Mouse (Mus musculus) large intestine, adult 2 months (tissue): ENCODE results near the gene Apaf1. TPM values are rescaled to one million over a fixed set of nuclear protein-coding genes. Genes with fewer than 3 reads are reported as not detected.

Experiments used
- DNase-seq: peaks from one replicate; pipeline ENCODE4 v3.0.0-alpha.2; 2012; ENCODE audit warnings: low read depth, low spot score
- WGBS: fragments of 180-500 bp; shearing (Covaris S2); methylation state at CpG from one replicate; pipeline ENCODE4 v1.1.7; 2018; 5-methylcytosine and 5-hydroxymethylcytosine counted together
- polyA plus RNA-seq: library from polyadenylated mRNA; depleted of rRNA; stranded (reverse); fragments of >200 nt; gene quantifications from 2 replicates; pipeline ENCODE4 v1.2.3, GENCODE M21; 2012

Gene Apaf1
- polyA plus RNA-seq, 1 experiment = 23.2 TPM

DNA sequence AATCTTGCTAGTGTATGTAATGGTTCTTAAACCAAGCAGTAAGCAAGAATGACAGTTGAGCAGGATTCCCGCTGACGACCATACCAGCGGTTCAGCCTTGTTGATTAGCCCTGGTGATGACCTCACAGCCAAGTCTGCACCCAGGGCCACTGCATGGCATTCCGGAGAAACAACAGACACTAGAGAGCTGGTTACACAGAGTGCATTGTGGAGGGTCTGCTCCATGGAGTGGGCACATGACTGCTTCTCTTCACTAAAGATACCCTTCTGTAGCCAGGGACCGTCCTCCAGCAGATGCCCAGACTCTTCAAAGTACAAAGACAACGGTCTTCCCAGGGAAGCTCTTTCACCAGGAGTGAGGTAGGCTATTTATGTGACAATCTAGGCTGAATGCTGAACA lies 90.3 kb downstream of the Apaf1 start:
- 92% methylated on average over 6 of the region's 6 CpGs for WGBS
- DNase-seq = no peak

DNA sequence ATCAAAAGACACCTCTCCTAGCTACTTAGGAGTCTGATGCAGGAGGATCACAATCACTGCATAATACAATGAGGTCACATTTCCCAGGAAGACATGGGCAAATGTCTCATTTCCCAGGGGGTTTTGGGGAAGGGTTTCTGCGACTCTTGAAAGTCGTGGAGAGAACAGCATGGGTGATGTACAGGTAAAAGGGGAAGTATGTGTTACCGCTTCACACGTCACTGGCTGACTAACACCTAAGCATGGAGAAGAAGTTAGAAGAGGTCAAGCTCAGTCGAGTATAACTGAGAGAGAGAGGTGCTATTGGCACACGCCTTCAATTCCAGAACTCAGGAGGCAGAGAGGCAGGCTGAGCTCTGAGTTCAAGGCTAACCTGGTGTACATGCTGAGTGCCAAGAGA lies 92.2 kb downstream of the Apaf1 start:
- DNase-seq = no peak
- 86% methylated on average over 6 of the region's 6 CpGs for WGBS

DNA sequence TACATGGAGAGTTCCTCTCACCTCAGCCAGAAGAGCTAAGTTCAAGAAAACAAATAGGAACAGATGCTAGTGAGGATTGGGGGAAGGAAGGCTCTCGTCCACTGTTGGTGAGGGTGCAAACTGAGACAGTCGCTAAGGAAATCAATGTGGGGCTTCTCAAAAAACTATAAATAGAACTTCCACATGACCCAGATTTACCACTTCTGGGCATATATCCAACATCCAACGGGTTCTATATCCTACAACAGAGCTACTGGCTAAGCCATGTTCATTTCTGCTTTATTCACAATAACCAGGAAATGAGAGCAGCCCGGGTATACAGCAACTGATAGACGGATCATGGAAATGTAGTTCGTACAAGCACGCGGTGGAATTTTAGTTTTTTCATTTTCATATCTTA lies 99.5 kb downstream of the Apaf1 start:
- no peak for DNase-seq
- 68% methylated on average over 8 of the region's 8 CpGs for WGBS

DNA sequence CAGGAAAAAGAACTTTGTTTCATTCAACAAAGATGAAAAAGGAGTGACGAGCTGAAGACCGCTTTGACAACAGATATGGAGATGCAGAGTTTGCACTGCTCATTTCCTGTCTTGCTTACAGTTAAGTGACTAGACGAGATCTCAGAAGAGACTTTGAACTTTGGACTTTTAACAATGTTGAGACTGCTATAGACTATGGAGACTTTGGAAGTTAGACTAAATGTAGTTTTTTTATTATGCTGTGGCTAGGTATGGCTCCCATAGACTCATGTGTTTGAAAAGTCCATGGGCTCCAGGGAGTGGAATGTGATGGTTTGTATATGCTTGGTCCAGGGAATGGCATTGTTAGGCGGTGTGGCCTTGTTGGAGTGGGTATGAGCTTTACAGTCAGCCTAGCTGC lies 100.8 kb downstream of the Apaf1 start:
- DNase-seq = no peak
- 67% methylated on average over 4 of the region's 4 CpGs for WGBS

DNA sequence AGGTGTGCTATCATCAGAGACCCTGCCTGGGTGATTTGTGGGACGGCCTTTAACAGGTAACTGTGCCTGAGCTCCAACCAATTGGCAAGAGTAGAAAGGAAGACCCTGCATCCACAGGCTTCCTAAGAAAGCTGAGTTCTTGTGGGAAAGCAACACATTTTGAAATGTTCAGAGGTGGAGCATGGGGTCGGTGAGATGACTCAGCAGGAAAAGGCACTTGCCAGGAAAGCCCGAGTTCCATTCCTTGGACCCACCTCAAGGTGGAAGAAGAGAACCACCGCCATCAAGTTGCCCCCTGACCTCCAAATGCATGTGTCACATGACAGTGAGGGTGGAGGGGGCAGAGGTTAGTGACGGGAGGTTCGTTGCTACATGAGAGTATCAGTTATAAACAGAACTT lies 108.1 kb downstream of the Apaf1 start:
- no peak for DNase-seq
- 66% methylated on average over 6 of the region's 6 CpGs for WGBS

DNA sequence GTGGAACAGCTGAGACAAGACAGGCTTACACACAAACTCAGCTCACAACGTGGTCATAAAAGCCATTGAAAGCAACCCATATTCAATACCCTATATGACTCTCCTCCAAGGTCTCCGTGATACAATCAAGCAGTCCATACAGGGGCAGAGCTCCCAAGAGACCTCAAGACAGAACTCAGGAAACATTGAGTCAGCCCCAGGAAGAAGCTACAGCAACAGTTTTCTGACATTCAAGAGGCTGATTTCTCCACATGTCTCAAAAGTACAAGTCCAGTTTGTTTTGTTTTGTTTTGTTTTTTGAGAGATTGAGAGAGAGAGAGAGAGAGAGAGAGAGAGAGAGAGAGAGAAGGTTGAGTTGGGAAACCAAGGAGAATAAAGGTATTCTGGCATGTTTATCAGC lies 108.5 kb downstream of the Apaf1 start:
- no peak for DNase-seq
- WGBS = 56% methylated on average over 2 of the region's 2 CpGs

DNA sequence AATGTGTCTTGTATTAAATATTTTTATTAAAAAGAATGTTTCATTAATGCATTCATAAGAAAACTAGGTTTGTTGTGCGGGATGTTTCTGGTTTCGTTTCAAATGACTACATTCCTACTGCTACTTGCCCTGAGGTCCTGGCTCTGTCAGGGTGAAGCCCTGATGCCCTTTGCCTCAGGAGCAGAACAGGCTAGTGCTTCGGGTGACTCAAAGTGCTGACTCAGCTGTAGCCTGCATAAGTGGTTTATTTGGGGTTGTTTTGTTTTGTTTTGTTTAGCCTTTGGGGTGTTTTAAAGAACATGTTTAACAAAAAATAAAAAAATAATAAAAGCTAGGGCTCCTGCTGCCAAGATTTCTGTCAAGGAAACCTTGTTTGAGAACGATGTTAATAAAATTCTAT lies 112.0 kb downstream of the Apaf1 start:
- WGBS = 42% methylated on average over 4 of the region's 4 CpGs
- no peak for DNase-seq

DNA sequence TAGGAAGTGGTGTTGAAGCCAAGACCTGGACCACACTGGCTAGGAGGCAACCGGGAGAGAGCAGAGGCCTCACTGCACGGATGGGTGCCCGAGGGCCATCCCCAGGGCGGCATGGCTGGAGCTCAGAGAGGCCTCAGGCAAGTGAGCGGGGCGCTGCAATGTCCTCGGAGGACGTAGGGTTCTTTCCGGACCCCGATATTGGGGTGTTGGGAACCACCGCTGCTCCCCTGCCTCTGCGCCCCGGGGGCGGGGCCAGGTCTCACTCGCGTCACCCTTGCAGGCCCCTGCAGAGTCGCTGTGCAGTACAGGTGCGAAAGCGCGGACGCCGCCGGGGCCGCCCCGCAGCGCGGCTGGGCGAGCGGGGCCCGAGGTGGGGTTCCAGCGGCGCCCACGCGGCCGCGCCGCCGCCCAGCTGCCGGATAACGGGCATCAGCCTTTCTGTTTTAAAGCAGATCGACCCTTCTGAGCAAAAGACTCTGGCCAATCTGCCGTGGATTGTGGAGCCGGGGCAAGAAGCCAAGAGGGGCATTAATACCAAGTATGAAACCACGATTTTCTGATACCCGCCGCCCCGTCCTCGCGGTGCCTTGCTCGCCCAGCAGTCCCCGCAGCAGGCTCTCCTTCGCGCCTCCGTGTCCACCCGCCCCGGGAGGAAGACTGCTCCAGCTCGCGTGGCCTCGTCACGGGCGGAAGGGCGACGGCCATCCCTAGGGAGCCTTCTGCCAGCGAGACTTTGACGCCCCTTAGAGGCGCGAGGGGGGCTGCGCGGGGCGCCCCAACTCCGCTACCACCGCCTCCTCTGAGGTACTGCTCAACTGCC lies 113.0 kb downstream of the Apaf1 start:
- WGBS = 6% methylated on average over 72 of the region's 72 CpGs
- DNase-seq = no peak

DNA sequence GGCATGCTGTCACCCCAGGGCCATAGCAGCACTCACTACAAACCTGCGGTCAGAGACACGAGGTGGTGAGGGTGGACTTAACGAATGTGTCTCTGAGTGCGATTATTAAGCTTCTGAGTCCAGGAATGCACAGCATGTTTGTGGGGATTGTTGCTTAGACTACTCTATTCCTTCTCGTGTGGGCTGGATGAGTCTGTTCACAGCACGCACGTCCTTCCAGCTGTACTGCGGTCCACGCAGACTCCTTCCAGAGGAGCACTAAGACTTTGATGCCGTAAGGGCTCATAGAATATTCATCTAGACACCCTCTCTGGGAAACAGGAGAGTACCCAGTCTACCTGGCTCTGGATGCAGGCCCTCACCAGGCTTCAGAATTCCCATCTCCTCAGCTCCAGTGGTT lies 114.3 kb downstream of the Apaf1 start:
- DNase-seq = no peak
- WGBS = 93% methylated on average over 10 of the region's 10 CpGs

DNA sequence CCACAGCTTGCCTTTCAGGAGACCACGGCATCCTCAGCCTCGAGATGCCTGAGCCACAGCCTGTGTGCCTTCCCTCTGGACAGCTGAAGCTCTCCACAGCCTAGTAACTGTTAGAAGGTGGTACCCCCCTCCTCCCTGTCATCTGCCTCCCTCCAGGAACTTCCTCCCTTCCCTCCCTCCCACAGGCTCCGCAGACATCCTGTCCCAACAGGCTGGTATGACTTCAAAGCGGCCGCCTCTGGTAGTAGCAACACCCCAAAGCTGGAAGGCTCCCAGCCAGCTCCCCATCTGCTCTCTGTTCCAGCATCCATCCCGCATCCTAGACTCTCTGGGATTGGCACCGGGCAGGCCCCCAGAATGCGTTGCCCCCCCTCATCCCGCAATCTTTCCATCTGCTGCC lies 115.7 kb downstream of the Apaf1 start:
- no peak for DNase-seq
- WGBS = 31% methylated on average over 9 of the region's 9 CpGs

DNA sequence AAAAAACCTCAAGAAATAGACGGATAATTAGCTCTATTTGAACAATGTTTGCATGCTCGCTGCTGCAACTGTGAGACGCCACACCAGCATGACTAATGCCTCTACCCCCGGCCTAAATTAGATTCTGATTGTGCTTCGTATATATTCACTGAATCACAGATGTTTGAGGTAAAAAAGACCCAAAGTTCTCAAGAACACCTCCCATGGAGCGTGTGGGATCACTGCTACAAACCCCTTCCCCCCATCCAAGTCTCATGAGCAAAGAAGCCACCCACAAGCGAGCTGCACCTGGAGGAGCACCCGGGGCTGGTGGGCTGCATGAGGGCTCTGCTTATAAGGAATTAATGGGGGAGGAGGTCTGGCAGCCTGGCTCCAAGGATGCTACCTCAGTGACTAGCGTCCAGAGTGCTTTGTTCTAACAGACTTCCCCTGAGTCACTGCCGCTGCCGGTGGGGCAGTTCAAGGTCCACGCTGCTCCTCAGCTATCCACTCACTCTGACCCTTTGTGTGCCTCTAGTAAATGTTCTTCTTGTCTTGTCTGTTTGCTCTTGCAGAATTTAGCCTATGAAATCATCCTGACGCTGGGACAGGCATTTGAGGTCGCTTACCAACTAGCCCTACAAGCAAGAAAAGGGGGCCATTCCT lies 116.8 kb downstream of the Apaf1 start:
- DNase-seq = no peak
- 48% methylated on average over 14 of the region's 14 CpGs for WGBS

DNA sequence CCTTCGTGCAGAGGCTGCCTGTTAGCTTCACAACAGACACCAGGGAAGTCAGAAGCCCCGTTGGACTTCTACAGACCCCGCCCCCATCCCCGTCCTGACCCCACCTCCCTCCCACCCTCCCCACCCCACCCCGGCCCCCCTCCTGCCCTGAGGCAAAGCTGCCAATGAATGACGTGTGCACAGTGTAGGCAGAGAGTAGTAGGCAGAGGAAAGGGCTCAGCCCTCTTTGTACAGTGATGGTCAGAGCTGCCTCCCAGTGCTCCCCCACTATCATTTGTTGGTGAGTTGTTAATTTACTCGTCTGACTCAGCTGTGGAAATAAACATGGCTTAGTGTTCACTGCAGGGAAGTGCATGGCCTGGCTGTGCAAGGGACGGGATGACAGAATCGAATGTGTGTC lies 118.1 kb downstream of the Apaf1 start:
- no peak for DNase-seq
- 24% methylated on average over 9 of the region's 9 CpGs for WGBS

DNA sequence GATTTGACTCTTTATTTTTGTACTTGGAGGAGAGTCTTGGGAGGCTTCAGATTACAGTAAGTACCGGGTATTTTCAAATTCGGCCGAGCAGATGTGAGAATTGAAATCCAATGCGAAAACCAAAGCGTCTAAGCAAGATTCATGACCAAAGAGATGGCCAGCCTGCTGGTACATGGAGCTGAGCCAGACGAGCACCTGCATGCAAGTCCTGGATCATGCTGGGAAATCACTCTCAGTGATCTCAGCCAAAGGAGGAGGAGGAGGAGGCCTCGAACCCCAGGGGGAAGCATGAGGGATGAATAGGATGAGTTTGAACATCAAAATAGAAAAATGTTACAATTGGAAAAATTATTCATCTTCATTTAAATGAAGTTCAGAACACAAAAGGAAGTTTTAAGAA lies 122.2 kb downstream of the Apaf1 start:
- no peak for DNase-seq
- 72% methylated on average over 7 of the region's 7 CpGs for WGBS

DNA sequence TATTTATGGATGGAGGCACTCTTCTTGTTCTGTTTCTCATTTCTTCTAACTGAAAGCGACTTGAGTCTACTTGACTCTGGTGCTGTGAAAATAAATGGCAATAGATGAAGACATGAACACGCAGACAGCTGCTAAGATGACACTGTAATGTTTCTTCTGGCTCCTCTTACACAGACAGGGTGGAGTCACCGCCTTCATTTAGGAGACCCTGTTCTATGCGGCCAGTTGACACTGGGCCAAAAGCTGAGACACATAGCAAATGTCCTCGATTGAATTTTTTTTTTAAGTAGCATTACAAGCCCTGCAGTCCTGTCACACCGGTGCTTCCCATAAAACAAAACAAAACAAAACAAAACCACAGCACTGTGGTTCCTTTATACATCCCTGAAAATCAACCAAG lies 128.7 kb downstream of the Apaf1 start:
- no peak for DNase-seq
- WGBS = 65% methylated on average over 6 of the region's 6 CpGs

DNA sequence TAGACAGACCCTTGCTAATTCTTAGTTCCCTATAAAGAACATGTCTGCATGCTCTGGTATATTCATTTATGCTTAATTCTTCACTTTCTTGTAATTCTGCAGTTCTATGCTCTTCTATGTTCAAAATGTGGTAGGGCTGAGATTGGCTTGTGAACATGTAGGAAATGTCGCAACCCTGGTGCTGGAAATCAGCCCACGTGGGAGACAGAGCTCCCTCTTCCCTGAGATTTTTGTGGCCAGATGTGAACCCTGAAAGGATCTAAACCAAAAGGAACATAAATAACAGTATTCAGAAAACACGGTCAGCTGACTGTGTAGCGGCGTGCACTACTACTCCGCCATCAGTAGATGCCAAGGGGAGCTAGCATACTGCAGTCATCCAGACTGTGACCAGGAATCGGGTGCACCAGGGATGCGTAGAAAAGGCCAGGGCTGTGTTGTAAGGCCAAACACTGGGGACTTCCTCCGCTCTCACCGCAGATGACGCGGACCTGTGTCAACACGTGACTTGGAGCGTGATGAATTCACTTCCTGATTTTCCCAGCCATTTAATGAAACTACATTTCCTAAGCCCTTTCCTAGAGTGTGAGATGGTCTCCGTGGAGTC lies 129.4 kb downstream of the Apaf1 start:
- 89% methylated on average over 15 of the region's 15 CpGs for WGBS
- DNase-seq = no peak

DNA sequence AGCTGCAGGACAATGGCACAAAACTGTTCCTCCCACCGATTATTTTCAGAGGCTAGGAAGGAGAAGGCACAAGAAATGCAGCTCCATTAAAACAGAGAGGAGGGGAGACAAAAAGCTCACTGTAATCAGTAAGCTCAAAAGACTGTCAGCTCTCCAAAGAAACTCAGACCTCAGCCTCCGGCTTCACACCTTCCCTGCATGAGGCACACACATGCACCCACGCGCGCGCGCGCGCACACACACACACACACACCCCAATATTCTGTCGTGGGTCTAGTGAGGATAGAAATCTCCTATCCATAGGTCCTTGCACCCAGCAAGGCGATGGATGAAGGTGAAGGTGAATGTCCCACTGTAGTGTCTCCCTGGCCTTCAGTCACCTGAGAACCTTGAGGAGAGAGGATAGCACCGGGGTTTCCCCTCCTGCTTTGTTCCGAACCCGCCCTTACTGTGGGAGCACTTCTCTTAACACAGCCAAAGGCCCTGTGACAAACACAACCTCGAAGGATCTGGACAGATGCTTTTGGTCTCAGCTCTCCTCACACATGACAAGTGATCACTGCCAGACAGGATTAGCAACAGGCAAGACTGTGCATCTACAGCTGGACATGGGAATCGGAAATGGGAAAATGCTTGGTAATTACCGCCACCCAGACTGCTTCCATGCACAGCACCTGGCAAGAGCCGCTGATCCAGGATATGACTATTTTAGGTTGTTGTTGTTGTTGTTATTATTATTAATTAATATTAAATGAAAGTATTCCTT lies 134.8 kb downstream of the Apaf1 start:
- 85% methylated on average over 18 of the region's 18 CpGs for WGBS
- no peak for DNase-seq

DNA sequence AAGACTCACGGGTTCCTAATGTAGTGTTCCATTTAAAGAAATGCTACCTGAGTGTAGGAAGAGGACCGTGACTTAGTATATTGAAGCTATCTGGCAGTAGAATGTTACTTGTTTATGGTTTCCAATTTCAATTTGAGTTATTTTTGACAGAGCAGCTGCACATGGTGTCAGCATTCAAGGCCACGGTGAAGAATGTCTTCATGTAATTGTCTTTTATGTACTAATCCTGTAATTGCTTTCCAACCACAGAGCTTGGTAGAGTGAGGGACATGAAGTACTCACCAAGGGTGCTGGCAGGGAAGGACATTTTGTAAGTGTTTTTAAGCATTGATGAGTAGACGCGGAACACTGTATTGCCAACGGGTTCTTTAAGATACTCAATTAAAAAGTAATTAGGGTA lies 135.5 kb downstream of the Apaf1 start:
- DNase-seq = no peak
- 88% methylated on average over 6 of the region's 6 CpGs for WGBS

DNA sequence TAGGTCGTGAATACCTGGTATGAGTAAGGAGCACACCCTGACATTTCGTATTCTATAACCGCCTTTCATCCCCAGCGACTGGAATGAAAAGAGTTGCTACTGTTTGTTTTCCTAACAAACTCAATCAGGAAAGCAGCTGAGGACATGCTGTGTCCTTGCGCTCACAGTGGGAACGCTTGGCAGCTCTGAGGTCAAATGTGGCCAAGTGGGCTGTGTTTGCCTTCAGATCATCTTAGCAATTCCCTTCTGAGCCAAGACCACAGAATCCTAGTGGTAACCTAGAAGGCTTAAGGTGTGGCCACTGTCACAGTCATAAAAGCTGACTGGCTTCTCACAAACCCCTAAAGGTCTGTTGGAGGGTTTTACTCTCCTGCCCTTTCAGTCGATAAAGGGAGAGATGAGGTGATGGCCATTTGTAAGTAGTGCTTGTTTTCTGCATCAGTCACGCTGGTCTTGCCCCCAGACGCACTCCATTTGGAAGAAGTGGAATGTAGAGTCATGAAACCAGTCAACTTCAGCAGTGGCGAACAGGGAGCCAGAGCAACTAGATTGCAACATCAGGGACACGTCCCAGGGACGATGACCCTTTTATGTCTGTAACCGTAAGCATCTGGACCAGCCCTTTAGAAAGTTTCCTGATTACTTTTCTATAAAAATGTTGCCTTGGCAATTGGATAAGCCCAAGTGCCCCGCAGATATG lies 140.4 kb downstream of the Apaf1 start:
- DNase-seq = no peak
- WGBS = 70% methylated on average over 14 of the region's 14 CpGs

DNA sequence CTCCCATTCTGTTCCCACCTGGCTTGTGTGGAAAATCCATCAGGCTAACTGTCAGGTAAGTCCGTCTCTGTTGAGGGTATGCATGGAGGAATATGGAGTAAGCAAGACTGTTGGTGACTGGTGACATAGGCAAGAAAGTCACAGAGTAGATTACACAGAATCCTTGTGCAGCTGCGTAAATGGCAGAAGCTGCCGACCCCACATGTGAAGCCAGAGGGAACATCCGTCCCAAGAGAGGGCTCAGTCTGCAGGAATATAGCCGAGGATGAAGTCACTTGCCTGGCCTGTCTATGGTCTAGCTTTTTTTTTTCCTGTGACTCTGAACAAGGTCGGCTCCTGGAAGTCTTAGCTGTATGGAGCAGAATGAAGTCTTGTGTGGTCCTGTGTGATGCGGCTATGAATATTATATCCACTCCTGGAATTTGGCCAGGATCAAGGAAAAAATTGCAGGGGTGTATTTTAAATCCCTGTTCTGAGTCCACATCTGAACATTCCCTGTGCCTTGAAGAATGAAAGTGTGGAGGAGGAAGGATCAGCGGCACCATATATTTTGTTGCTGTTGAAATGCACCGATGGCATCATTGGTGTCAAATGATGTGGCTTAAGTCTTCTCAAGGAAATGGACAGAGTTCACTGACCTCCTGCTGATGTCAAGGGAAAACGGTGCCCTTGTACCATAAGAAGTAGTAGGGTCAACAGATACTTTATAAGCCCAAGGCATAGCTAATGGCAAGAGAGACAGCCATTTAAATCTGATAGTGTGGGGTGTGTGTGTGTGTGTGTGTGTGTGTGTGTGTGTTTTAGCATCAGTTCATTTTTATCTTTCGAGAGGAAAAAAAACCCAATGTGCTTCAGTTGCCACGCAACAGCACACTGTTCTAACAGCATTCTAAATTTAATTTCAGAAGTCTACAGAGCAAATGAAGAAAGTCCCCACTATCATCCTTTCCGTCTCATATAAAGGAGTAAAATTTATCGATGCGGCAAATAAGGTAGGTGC lies 141.7 kb downstream of the Apaf1 start:
- 81% methylated on average over 15 of the region's 15 CpGs for WGBS
- no peak for DNase-seq
